Mouse (Mus musculus): ENCODE results near the gene Ift122.
A peak's percentile ranks its signal among the peaks of the same experiment; 100 is the strongest.
"Not testable (repeated sequence)": the region's sequence is repeated elsewhere in the genome, so short reads cannot be mapped to it uniquely, and the experiment has no call there.

Gene Ift122

GRCm38 (mm10) chr6:115846640-115847411, 6.4 kb upstream of the Ift122 start:
- peak; percentile 59 for ATAC-seq (ENCODE audit: low TSS enrichment)

GRCm38 (mm10) chr6:115848598-115849304, 4.5 kb upstream of the Ift122 start:
- no peak for ATAC-seq (ENCODE audit: low TSS enrichment)

GRCm38 (mm10) chr6:115852446-115853090, 702 bp upstream of the Ift122 start:
- peak; percentile 3; the same call in 1 of the 2 replicates for ATAC-seq (ENCODE audit: low TSS enrichment)

- no peak for ATAC-seq (ENCODE audit: low TSS enrichment)
These were observed 715 bp downstream of the Ift122 start for GRCm38 (mm10) chr6:115853985-115854384.

- no peak for ATAC-seq (ENCODE audit: low TSS enrichment)
These were observed 1.2 kb downstream of the Ift122 start for GRCm38 (mm10) chr6:115854432-115854831.

- ATAC-seq (ENCODE audit: low TSS enrichment): no peak
These were observed 2.6 kb downstream of the Ift122 start for GRCm38 (mm10) chr6:115855733-115856360.

- no peak for ATAC-seq (ENCODE audit: low TSS enrichment)
These were observed 3.1 kb downstream of the Ift122 start for GRCm38 (mm10) chr6:115856361-115856745.

- no peak for ATAC-seq (ENCODE audit: low TSS enrichment)
These were observed 6.0 kb downstream of the Ift122 start for GRCm38 (mm10) chr6:115859258-115859657.

- no peak for ATAC-seq (ENCODE audit: low TSS enrichment)
These were observed 6.8 kb downstream of the Ift122 start for GRCm38 (mm10) chr6:115860027-115860556.

GRCm38 (mm10) chr6:115863340-115863841, 10.1 kb downstream of the Ift122 start:
- peak; percentile 86 for ATAC-seq (ENCODE audit: low TSS enrichment)

- ATAC-seq (ENCODE audit: low TSS enrichment): no peak
These were observed 12.0 kb downstream of the Ift122 start for GRCm38 (mm10) chr6:115865246-115865645.

- ATAC-seq (ENCODE audit: low TSS enrichment): not testable (repeated sequence)
These were observed 13.9 kb downstream of the Ift122 start for GRCm38 (mm10) chr6:115867157-115867556.

GRCm38 (mm10) chr6:115871318-115871717, 18.0 kb downstream of the Ift122 start:
- ATAC-seq (ENCODE audit: low TSS enrichment): not testable (repeated sequence)

GRCm38 (mm10) chr6:115877239-115877638, 24.0 kb downstream of the Ift122 start:
- no peak for ATAC-seq (ENCODE audit: low TSS enrichment)

GRCm38 (mm10) chr6:115878694-115879093, 25.4 kb downstream of the Ift122 start:
- ATAC-seq (ENCODE audit: low TSS enrichment): no peak

GRCm38 (mm10) chr6:115879736-115880135, 26.5 kb downstream of the Ift122 start:
- no peak for ATAC-seq (ENCODE audit: low TSS enrichment)

- no peak for ATAC-seq (ENCODE audit: low TSS enrichment)
These were observed 27.5 kb downstream of the Ift122 start for GRCm38 (mm10) chr6:115880751-115881150.

GRCm38 (mm10) chr6:115884018-115884417, 30.7 kb downstream of the Ift122 start:
- ATAC-seq (ENCODE audit: low TSS enrichment): no peak

GRCm38 (mm10) chr6:115886894-115887293, 33.6 kb downstream of the Ift122 start:
- ATAC-seq (ENCODE audit: low TSS enrichment): no peak

GRCm38 (mm10) chr6:115888296-115888695, 35.0 kb downstream of the Ift122 start:
- ATAC-seq (ENCODE audit: low TSS enrichment): no peak

- no peak for ATAC-seq (ENCODE audit: low TSS enrichment)
These were observed 37.3 kb downstream of the Ift122 start for GRCm38 (mm10) chr6:115890601-115891000.

GRCm38 (mm10) chr6:115891061-115891460, 37.8 kb downstream of the Ift122 start:
- ATAC-seq (ENCODE audit: low TSS enrichment): peak; percentile 76

Measured in frontal cortex, adult (tissue).